In the genomic region with DNA sequence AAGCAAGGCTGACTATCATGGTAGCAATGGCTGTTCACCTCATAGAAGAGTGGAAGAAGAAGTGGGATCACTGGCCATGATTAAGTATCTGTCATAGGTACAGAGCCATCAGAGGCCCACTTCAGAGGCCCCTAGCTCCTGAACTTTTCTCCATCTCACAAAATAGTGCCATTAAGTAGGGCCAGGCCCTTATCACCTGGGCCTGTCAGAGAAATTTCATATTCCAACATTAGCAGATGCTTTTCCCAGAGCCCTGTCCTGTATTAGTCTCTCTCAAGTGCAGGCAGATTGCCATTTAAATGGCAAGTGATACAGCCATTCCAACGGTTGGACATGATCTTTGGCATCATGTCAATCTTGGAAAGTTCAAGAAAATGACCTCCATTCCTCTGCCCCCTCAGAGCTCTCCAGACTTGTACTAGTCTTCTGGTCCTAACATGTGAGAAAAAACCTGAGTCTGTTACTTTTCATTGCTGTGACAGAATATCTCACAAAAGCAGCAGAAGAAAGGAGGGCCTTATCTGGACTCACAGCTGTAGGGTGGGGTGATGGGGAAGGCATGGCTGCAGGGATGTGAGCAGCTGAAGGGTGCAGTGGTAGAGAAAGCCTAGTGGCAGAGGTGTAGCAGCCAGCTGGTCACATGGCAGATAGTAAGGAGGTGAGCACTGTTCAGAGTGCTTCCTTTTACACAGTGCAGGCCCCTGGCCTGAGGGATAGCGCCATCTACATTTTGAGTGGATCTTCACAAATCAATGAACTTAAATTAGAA, we compare ENCODE assay signal across 15 mouse cellular contexts.
DNase-seq lines count a peak whose midpoint lies in the region; ATAC-seq and TF ChIP-seq lines count a peak whose summit lies in the region.
"Had no signal": no experiment of that assay in that cellular context is flagged by ENCODE, and none has a peak within 500 bp of the region (broad histone marks: within the 10 kb centered on the region; RNA-seq: fewer than 3 reads in every experiment).

No protein-coding gene starts in this region.

- peak; percentile 98 for TF ChIP-seq EP300 in liver, embryonic 14.5 days (IDR thresholded peaks at IDR 0.05; ENCODE audit: low read depth)

- no peak for DNase-seq in embryonic facial prominence, embryonic 11.5 days (ENCODE audit: low spot score)
- DNase-seq in embryonic facial prominence, embryonic 10.5 days (ENCODE audit: low spot score), result no peak
- no peak for DNase-seq in kidney, adult 8-10 months
- peak; percentile 83 for DNase-seq in c-Kit-negative CD71-positive TER-119-positive erythroid progenitor cells, embryonic 14.5 days (ENCODE audit: low read depth, low spot score)
- DNase-seq in liver, embryonic 14.5 days (ENCODE audit: low read depth in 3 of 3, low spot score in 3 of 3), result peak; percentile 90 to 94 (median 90)
- no peak for DNase-seq in adrenal gland, postnatal 14 days
- DNase-seq: cerebellum, adult 8-10 months; gastrocnemius, postnatal 10 days; kidney, postnatal 4 days; lung, postnatal 4 days; right cerebral cortex, adult 18-20 months had no signal

- no peak overlapping the region for H3K4me2 ChIP-seq in embryonic facial prominence, embryonic 11.5 days (ENCODE audit: low read depth, low read length)
- no peak overlapping the region for H3K4me2 ChIP-seq in kidney, embryonic 14.5 days (replicated peaks; ENCODE audit: low read depth, low read length)
- H3K4me2 ChIP-seq in liver, embryonic 14.5 days (ENCODE audit: low read depth), result peak overlapping the region; percentile 57
- H3K4me2 ChIP-seq: hindbrain, embryonic 14.5 days had no signal

- H3K4me3 ChIP-seq in embryonic facial prominence, embryonic 11.5 days (ENCODE audit: low read depth, low read length), result no peak overlapping the region
- no peak overlapping the region for H3K4me3 ChIP-seq in embryonic facial prominence, embryonic 10.5 days
- no peak overlapping the region for H3K4me3 ChIP-seq in kidney, embryonic 14.5 days (ENCODE audit: low read length)
- H3K4me3 ChIP-seq in liver, embryonic 14.5 days (ENCODE audit: insufficient read depth in 1 of 2, low read depth in 2 of 2, low read length in 2 of 2), result no peak overlapping the region

- peak; percentile 75; the same call in 1 of the 2 replicates for ATAC-seq in embryonic facial prominence, embryonic 11.5 days (replicated peaks; ENCODE audit: insufficient number of reproducible peaks, low FRiP score, low TSS enrichment, low read depth)
- 0 out of 2 replicates have a peak, but pooled peaks have one; percentile 16 for ATAC-seq in kidney, embryonic 14.5 days (ENCODE audit: low FRiP score, low TSS enrichment)
- peak; percentile 98 for ATAC-seq in liver, embryonic 14.5 days (ENCODE audit: insufficient read depth)
- ATAC-seq in cerebellum, adult (ENCODE audit: insufficient number of reproducible peaks, low FRiP score, low TSS enrichment), result no peak

- 82% methylated on average over 2 of the region's 2 CpGs for WGBS in embryonic facial prominence, embryonic 11.5 days
- 82% methylated on average over 2 of the region's 2 CpGs for WGBS in embryonic facial prominence, embryonic 10.5 days
- WGBS in kidney, embryonic 14.5 days, result 61% methylated on average over 2 of the region's 2 CpGs
- WGBS in liver, embryonic 14.5 days (ENCODE audit: insufficient replicate concordance), result 38% methylated on average over 2 of the region's 2 CpGs

- no peaks in the 10 kb centered on the region for H3K9me3 ChIP-seq in embryonic facial prominence, embryonic 11.5 days (replicated peaks; ENCODE audit: control insufficient read depth, low read length)
- H3K9me3 ChIP-seq in embryonic facial prominence, embryonic 10.5 days, result no peaks in the 10 kb centered on the region
- no peaks in the 10 kb centered on the region for H3K9me3 ChIP-seq in kidney, embryonic 14.5 days (ENCODE audit: control insufficient read depth, low read length)
- no peaks in the 10 kb centered on the region for H3K9me3 ChIP-seq in liver, embryonic 14.5 days (ENCODE audit: control insufficient read depth, low read length)

- TF ChIP-seq CTCF in liver, embryonic 14.5 days (IDR thresholded peaks at IDR 0.05; ENCODE audit: low read depth), result peak; percentile 72

- no peak overlapping the region for H3K9ac ChIP-seq in embryonic facial prominence, embryonic 11.5 days (replicated peaks; ENCODE audit: low read length)
- H3K9ac ChIP-seq in kidney, embryonic 14.5 days (ENCODE audit: low read depth, low read length), result no peak overlapping the region
- H3K9ac ChIP-seq in liver, embryonic 14.5 days (replicated peaks), result peak overlapping the region; percentile 40
- H3K9ac ChIP-seq: hindbrain, embryonic 14.5 days had no signal

- no peaks in the 10 kb centered on the region for H3K36me3 ChIP-seq in embryonic facial prominence, embryonic 11.5 days (replicated peaks; ENCODE audit: control insufficient read depth, insufficient read depth, low read depth, low read length)
- no peaks in the 10 kb centered on the region for H3K36me3 ChIP-seq in embryonic facial prominence, embryonic 10.5 days (replicated peaks)
- no peaks in the 10 kb centered on the region for H3K36me3 ChIP-seq in kidney, embryonic 14.5 days (ENCODE audit: control insufficient read depth, insufficient read depth, low read length)
- H3K36me3 ChIP-seq in liver, embryonic 14.5 days (replicated peaks; ENCODE audit: control insufficient read depth, insufficient read depth, low read depth), result no peaks in the 10 kb centered on the region
- H3K36me3 ChIP-seq: G1E had no signal

- H3K4me1 ChIP-seq in embryonic facial prominence, embryonic 11.5 days (ENCODE audit: control insufficient read depth, insufficient read depth, low read length), result no peaks in the 10 kb centered on the region
- peaks cover 4% of the 10 kb centered on the region; the same call in 1 of the 2 replicates for H3K4me1 ChIP-seq in embryonic facial prominence, embryonic 10.5 days
- no peaks in the 10 kb centered on the region for H3K4me1 ChIP-seq in kidney, embryonic 14.5 days (ENCODE audit: control insufficient read depth, insufficient read depth, low read length)
- H3K4me1 ChIP-seq in liver, embryonic 14.5 days (replicated peaks; ENCODE audit: control insufficient read depth in 2 of 2, insufficient read depth in 2 of 2, low read length in 1 of 2), result peaks cover 37 to 72% of the 10 kb centered on the region in 2 experiments

- no peaks in the 10 kb centered on the region for H3K27me3 ChIP-seq in embryonic facial prominence, embryonic 11.5 days (ENCODE audit: control insufficient read depth, insufficient read depth, low read length)
- no peaks in the 10 kb centered on the region for H3K27me3 ChIP-seq in embryonic facial prominence, embryonic 10.5 days (replicated peaks; ENCODE audit: low read depth, poor library complexity, severe bottlenecking)
- no peaks in the 10 kb centered on the region for H3K27me3 ChIP-seq in kidney, embryonic 14.5 days (ENCODE audit: control insufficient read depth, insufficient read depth, low read length)
- H3K27me3 ChIP-seq in liver, embryonic 14.5 days (ENCODE audit: control insufficient read depth, insufficient read depth, low read length), result no peaks in the 10 kb centered on the region

- no peak overlapping the region for H3K27ac ChIP-seq in embryonic facial prominence, embryonic 11.5 days (replicated peaks; ENCODE audit: low read depth, low read length)
- no peak overlapping the region for H3K27ac ChIP-seq in embryonic facial prominence, embryonic 10.5 days (replicated peaks)
- no peak overlapping the region for H3K27ac ChIP-seq in kidney, embryonic 14.5 days (ENCODE audit: low read depth, low read length)
- H3K27ac ChIP-seq in liver, embryonic 14.5 days, result peak overlapping the region; percentile 95
- H3K27ac ChIP-seq: hindbrain, embryonic 14.5 days had no signal

Comparison
In these comparisons a context has a peak if more than half of its experiments do, and no peak if none do; other contexts are left out.
1. DNase-seq: peak in c-Kit-negative CD71-positive TER-119-positive erythroid progenitor cells, embryonic 14.5 days (single experiment) and liver, embryonic 14.5 days (3 of 3); none in embryonic facial prominence, embryonic 11.5 days (single experiment), embryonic facial prominence, embryonic 10.5 days (single experiment), kidney, adult 8-10 months (0 of 2) and adrenal gland, postnatal 14 days (single experiment).